Mouse (Mus musculus) G1E-ER4 (cell line): Measurements from ENCODE around the gene Bmp7. TPM values are rescaled to one million over a fixed set of nuclear protein-coding genes. Genes with fewer than 3 reads are reported as not detected.

Source experiments
- GATA1 ChIP-seq: IDR thresholded peaks from one replicate; pipeline ENCODE4 v1.8.0; 2012; ENCODE audit warnings: low read length, inconsistent platforms
- polyA plus RNA-seq: library from polyadenylated mRNA; stranded (reverse); fragments of >175 nt; gene quantifications from 2 replicates; pipeline ENCODE4 v1.2.3, GENCODE M21; 2012

Bmp7 gene
- polyA plus RNA-seq, result not detected in 2 replicates

- TF ChIP-seq GATA1, result no peak
Measured at GRCm38 (mm10) chr2:172940003-172940798, at the start of gene Bmp7. Bmp7 (minus strand) TSS chr2:172940321.

GRCm38 (mm10) chr2:172982776-172983561, 42.8 kb upstream of the Bmp7 start:
- TF ChIP-seq GATA1, result no peak

GRCm38 (mm10) chr2:172979666-172980345, 39.7 kb upstream of the Bmp7 start:
- no peak for TF ChIP-seq GATA1

- TF ChIP-seq GATA1, result no peak
Measured at GRCm38 (mm10) chr2:172978131-172978633, 38.1 kb upstream of the Bmp7 start.

- TF ChIP-seq GATA1, result no peak
Measured at GRCm38 (mm10) chr2:172977409-172978130, 37.4 kb upstream of the Bmp7 start, which contains the start of gene Spo11. Spo11 (plus strand) TSS chr2:172977700.

- no peak for TF ChIP-seq GATA1
Measured at GRCm38 (mm10) chr2:172976661-172977238, 36.6 kb upstream of the Bmp7 start.

GRCm38 (mm10) chr2:172975159-172975558, 35.0 kb upstream of the Bmp7 start:
- TF ChIP-seq GATA1, result no peak

GRCm38 (mm10) chr2:172974701-172975100, 34.6 kb upstream of the Bmp7 start:
- TF ChIP-seq GATA1, result no peak

GRCm38 (mm10) chr2:172973806-172974565, 33.9 kb upstream of the Bmp7 start:
- no peak for TF ChIP-seq GATA1

GRCm38 (mm10) chr2:172971865-172972264, 31.7 kb upstream of the Bmp7 start:
- no peak for TF ChIP-seq GATA1

- TF ChIP-seq GATA1, result no peak
Measured at GRCm38 (mm10) chr2:172966480-172966879, 26.4 kb upstream of the Bmp7 start.

- TF ChIP-seq GATA1, result no peak
Measured at GRCm38 (mm10) chr2:172965249-172965648, 25.1 kb upstream of the Bmp7 start.

GRCm38 (mm10) chr2:172961211-172961610, 21.1 kb upstream of the Bmp7 start:
- TF ChIP-seq GATA1, result no peak

- TF ChIP-seq GATA1, result no peak
Measured at GRCm38 (mm10) chr2:172960350-172960749, 20.2 kb upstream of the Bmp7 start.
